Mouse (Mus musculus) erythroblast, embryonic 14.5 days (primary cell): ENCODE measurements at regions not wholly inside any gene's neighbourhood (a gene's known extent, or its start where the extent isn't known, plus 50 kb on each side); places are given as distances from the start of the nearest gene placed in this dataset.

Source experiments
- H3K27me3 ChIP-seq: 2 replicates; pipeline ENCODE4 v1.6.1; 2012; ENCODE audit warnings: inconsistent platforms; ENCODE audit not compliant: control insufficient read depth
- H3K36me3 ChIP-seq: 2 replicates; pipeline ENCODE4 v1.6.1; 2012; ENCODE audit warnings: mild to moderate bottlenecking, inconsistent platforms; ENCODE audit not compliant: control insufficient read depth
- H3K4me1 ChIP-seq: 2 replicates; pipeline ENCODE4 v1.6.1; 2012; ENCODE audit warnings: inconsistent platforms; ENCODE audit not compliant: control insufficient read depth
- H3K4me3 ChIP-seq: replicated peaks from 2 replicates; pipeline ENCODE3; 2012; ENCODE audit warnings: moderate library complexity, mild to moderate bottlenecking, inconsistent platforms
- H3K9me3 ChIP-seq: 2 replicates; pipeline ENCODE4 v1.6.1; 2012; ENCODE audit warnings: low read length, inconsistent platforms, mixed read lengths; ENCODE audit not compliant: control insufficient read depth
- GATA1 ChIP-seq: IDR thresholded peaks from 2 replicates; pipeline ENCODE4 v1.6.1; 2012; ENCODE audit warnings: low read length, inconsistent platforms, mixed read lengths
- TAL1 ChIP-seq: IDR thresholded peaks from 3 replicates; pipeline ENCODE4 v1.6.1; 2012; ENCODE audit warnings: low read length, inconsistent platforms, mixed read lengths

GRCm38 (mm10) chr1:80018391-80019065 lies 157.5 kb upstream of the Serpine2 start:
- no peak overlapping the region for H3K4me3 ChIP-seq
- TF ChIP-seq TAL1: no peak
- no peak for TF ChIP-seq GATA1

DNA sequence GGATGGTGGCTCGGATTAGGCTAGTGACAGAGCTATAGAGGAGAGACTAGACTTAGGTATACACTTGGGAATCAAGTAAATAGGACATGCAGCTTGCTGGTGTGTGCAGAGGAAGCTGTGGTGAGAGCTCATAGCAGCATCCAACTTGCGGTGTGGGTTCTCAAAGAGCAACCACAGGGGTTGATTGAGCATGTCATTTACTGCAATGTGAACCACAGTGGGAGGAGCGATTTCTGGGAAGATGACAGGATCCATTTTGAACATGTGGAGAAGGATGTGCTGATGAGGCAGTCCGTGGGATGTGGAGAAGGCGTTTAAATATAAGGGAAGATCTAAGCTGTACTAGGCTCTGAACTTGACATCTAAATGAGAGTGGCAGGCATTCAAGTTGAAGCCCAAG lies 154.5 kb upstream of the Serpine2 start:
- TF ChIP-seq TAL1 (no peak), GATA1 (no peak)
- no peak overlapping the region for H3K4me3 ChIP-seq
- no peaks in the 10 kb centered on the region for H3K9me3 ChIP-seq
- H3K36me3 ChIP-seq: no peaks in the 10 kb centered on the region
- H3K27me3 ChIP-seq: peaks cover 22% of the 10 kb centered on the region
- H3K4me1 ChIP-seq: peaks cover 5% of the 10 kb centered on the region

More at GRCm38 (mm10) chr1:80018391-80019065, 157.5 kb upstream of the Serpine2 start:
- Histone ChIP-seq H3K36me3 (no peaks in the 10 kb centered on the region), H3K27me3 (peaks cover 21% of the 10 kb centered on the region), H3K9me3 (no peaks in the 10 kb centered on the region), H3K4me1 (peaks cover 7% of the 10 kb centered on the region)

GRCm38 (mm10) chr1:80014586-80014985 lies 153.6 kb upstream of the Serpine2 start:
- no peaks in the 10 kb centered on the region for H3K36me3 ChIP-seq
- H3K9me3 ChIP-seq: no peaks in the 10 kb centered on the region
- peaks cover 3% of the 10 kb centered on the region for H3K4me1 ChIP-seq
- H3K27me3 ChIP-seq: peaks cover 22% of the 10 kb centered on the region
- H3K4me3 ChIP-seq: no peak overlapping the region
- TF ChIP-seq GATA1: no peak

- TF ChIP-seq TAL1 (no peak), GATA1 (no peak)
- H3K36me3 ChIP-seq: no peaks in the 10 kb centered on the region
- H3K4me3 ChIP-seq: no peak overlapping the region
- peaks cover 18% of the 10 kb centered on the region for H3K27me3 ChIP-seq
- no peaks in the 10 kb centered on the region for H3K4me1 ChIP-seq
- no peaks in the 10 kb centered on the region for H3K9me3 ChIP-seq
These were observed 149.7 kb upstream of the Serpine2 start for GRCm38 (mm10) chr1:80010724-80011123.

DNA sequence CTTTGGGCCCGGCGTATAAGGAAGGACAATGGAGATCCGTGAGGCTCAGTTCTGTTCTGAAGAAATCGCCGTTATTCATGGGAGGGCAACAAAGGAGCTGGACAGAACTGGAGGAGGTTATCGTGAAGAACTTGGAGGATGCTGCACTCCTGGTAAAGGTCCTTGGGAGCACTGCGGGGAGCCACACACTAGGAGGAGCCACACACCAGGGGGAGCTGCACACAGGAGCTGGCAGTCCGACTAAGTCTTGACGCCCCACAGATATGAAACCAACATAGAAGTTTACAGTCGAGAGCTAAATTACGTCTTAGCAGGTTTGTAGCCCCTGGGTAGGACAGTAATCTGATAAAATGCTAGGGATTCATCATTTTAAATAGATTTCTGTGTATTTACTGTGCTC lies 138.1 kb upstream of the Serpine2 start:
- TF ChIP-seq TAL1 (no peak), GATA1 (no peak)
- H3K4me3 ChIP-seq: no peak overlapping the region
- H3K4me1 ChIP-seq: no peaks in the 10 kb centered on the region
- H3K9me3 ChIP-seq: no peaks in the 10 kb centered on the region
- no peaks in the 10 kb centered on the region for H3K36me3 ChIP-seq
- H3K27me3 ChIP-seq: no peaks in the 10 kb centered on the region

DNA sequence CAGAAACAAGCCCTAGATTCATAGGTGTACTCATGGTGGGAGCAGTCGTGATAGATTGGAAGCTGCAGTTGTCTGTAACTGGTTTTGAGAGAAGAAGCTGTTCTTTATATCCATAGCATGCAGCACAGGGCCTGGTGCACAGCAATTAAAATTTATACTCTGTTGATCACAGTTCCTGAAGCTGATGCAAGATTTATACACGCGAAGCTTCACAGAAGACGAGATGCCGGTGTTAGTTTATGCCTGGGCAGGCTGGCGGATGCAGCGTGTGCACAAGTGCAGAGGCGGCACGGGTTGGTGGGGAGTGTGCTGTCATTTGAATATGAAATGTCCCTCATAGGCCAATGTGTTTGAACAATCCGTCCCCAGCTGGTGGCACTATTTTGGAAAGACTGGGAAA lies 136.9 kb upstream of the Serpine2 start:
- no peaks in the 10 kb centered on the region for H3K36me3 ChIP-seq
- H3K9me3 ChIP-seq: no peaks in the 10 kb centered on the region
- H3K27me3 ChIP-seq: no peaks in the 10 kb centered on the region

DNA sequence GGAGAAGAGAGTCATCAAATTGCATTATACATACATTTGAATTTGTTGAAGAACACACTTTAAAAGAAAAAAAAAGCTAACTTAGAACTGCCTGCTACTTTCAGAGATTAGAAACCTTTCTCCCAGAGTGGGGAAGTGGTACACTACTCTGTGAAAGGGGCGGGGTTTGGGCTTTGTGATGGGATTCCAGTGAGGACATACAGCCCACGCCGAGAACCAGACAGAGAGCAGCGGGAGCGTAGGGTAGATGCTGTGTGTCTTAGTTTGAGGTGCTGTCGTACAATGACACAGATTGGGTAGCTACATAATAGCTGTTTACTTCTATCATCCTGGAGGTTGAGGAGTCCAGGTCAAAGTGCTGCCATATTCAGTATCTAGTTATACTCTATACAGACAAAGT lies 136.5 kb upstream of the Serpine2 start:
- Histone ChIP-seq H3K36me3 (no peaks in the 10 kb centered on the region), H3K4me1 (no peaks in the 10 kb centered on the region), H3K4me3 (no peak overlapping the region), H3K9me3 (no peaks in the 10 kb centered on the region), H3K27me3 (no peaks in the 10 kb centered on the region)
- TF ChIP-seq TAL1 (no peak), GATA1 (no peak)

More for the DNA sequence above, 136.9 kb upstream of the Serpine2 start:
- Histone ChIP-seq H3K4me1 (no peaks in the 10 kb centered on the region), H3K4me3 (no peak overlapping the region)
- TF ChIP-seq TAL1: no peak
- no peak for TF ChIP-seq GATA1

DNA sequence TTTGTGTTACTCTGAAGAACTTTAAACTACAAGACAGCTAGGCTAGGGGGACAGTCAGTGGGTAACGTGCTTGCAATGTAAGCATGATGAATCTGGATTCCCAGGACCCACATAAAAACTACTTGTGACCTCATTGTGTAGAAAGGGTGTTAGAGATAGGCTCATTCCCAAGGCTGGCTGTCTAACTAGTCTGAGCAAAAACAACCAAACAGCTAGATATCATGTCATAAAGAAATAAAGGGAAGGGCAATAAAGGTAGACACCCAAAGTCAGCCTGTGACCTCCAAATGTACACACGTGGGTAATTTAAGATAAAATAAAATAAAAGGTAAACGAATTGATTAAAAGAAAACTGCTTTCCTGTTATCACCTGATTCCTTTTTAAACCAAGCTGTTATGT lies 123.7 kb upstream of the Serpine2 start:
- H3K4me1 ChIP-seq: no peaks in the 10 kb centered on the region
- TF ChIP-seq GATA1 (no peak), TAL1 (no peak)
- no peaks in the 10 kb centered on the region for H3K36me3 ChIP-seq
- H3K4me3 ChIP-seq: no peak overlapping the region
- no peaks in the 10 kb centered on the region for H3K27me3 ChIP-seq
- H3K9me3 ChIP-seq: no peaks in the 10 kb centered on the region

- no peak overlapping the region for H3K4me3 ChIP-seq
- no peaks in the 10 kb centered on the region for H3K4me1 ChIP-seq
- TF ChIP-seq TAL1 (no peak), GATA1 (no peak)
- no peaks in the 10 kb centered on the region for H3K27me3 ChIP-seq
- no peaks in the 10 kb centered on the region for H3K9me3 ChIP-seq
- no peaks in the 10 kb centered on the region for H3K36me3 ChIP-seq
These were observed 121.8 kb upstream of the Serpine2 start for GRCm38 (mm10) chr1:79982678-79983280.
